Mouse (Mus musculus): ENCODE results near the gene Cldn1. TPM values are rescaled to one million over a fixed set of nuclear protein-coding genes. Genes with fewer than 3 reads are reported as not detected.
A peak's percentile ranks its signal among the peaks of the same experiment; 100 is the strongest.

Gene Cldn1
- polyA plus RNA-seq, 1 experiment from 2014 or later = 4.1 TPM

DNA sequence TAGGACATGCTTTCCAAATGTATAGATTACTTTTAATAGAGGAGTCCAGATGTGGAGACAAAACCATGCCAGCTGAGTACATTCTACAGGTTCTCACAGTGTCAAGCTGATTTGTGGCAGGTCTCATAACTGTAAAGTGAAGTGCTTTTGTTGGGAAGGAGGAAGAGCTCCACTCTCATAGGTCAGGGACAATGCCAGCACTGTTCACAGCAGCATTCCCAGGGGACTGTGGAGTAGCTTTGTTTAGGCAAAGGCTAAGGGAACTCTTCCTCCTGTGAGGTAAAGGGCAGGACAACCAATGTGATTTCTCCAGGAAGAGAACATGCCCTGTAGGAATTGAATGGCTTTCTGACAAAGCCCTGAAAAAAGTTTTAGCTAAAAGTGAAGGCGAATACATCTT lies 1.5 kb downstream of the Cldn1 start:
- Histone ChIP-seq H3K27me3 (ENCODE audit: control insufficient read depth, insufficient read depth, low read length) (no peaks in the 10 kb centered on the region), H3K9me3 (ENCODE audit: control insufficient read depth, low read length) (no peaks in the 10 kb centered on the region), H3K27ac (ENCODE audit: low read depth, low read length) (no peak overlapping the region), H3K4me2 (no peak overlapping the region), H3K4me1 (ENCODE audit: control insufficient read depth, insufficient read depth, low read length) (no peaks in the 10 kb centered on the region; the same call in 1 of the 2 replicates), H3K4me3 (ENCODE audit: low read depth, low read length) (no peak overlapping the region), H3K36me3 (ENCODE audit: control insufficient read depth, insufficient read depth, low read length) (no peaks in the 10 kb centered on the region), H3K9ac (ENCODE audit: low read length) (no peak overlapping the region)
- DNase-seq (ENCODE audit: low spot score, missing footprints) (peak; percentile 79), ATAC-seq (ENCODE audit: low FRiP score) (no peak)
- WGBS = 96% methylated on average over 1 of the region's 1 CpGs

DNA sequence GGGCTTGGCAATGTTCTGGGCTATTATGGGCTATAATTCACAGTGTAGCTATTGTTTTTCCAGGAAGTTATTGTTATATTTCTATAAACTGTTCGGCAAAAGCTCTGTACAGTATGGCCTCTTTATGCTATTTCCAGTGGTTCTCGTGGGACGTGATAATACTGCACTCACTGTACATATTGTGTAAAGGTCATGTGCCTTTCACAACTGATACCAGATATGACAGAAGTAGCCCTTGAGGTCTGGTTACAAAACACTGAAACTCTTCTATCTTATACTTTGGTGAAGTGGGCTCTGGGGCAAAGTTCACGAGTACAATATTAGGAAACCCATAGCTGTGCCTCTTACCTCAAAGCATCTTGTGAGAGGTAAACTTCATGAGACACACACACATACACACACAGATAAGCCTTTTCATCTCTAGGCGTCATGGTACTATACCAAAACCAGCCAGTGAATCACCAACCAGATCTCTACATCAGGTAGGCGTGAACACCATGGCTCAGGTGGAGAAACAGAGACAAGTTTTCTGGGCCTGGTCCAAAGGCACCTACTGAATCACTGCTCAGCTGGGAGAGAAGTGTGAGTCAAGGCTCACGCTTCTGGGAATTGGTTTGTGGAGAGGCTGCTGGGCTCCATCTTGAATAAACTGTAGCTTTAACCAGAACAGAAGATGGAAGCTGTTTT lies 2.5 kb downstream of the Cldn1 start:
- no peak overlapping the region for H3K27ac ChIP-seq (ENCODE audit: low read depth, low read length)
- WGBS = 89% methylated on average over 7 of the region's 7 CpGs
- no peak overlapping the region for H3K9ac ChIP-seq (ENCODE audit: low read length)
- no peaks in the 10 kb centered on the region; the same call in 1 of the 2 replicates for H3K4me1 ChIP-seq (ENCODE audit: control insufficient read depth, insufficient read depth, low read length)
- H3K36me3 ChIP-seq (ENCODE audit: control insufficient read depth, insufficient read depth, low read length) = no peaks in the 10 kb centered on the region
- DNase-seq (ENCODE audit: low spot score, missing footprints) (no peak), ATAC-seq (ENCODE audit: low FRiP score) (no peak)
- H3K27me3 ChIP-seq (ENCODE audit: control insufficient read depth, insufficient read depth, low read length) = no peaks in the 10 kb centered on the region
- no peak overlapping the region for H3K4me2 ChIP-seq
- no peak overlapping the region for H3K4me3 ChIP-seq (ENCODE audit: low read depth, low read length)
- H3K9me3 ChIP-seq (ENCODE audit: control insufficient read depth, low read length) = no peaks in the 10 kb centered on the region

DNA sequence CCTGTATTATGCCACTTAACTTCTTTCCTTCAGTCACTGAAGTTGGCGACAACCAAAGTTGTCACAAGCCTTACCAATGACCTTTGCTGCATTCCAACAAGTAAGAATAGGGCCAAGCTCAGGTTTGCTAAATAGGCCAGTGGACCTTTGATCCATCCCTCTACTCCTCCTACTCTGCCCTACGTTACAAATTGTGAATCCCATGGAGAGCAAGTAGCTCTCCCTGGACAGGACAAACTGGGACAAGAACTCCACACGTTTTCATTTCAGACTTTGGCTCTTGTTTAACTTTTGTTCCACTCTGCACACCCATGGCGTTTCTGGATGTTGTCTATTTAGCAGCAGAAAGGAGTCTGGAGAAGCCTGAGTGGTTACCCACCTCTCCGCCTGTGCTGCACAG lies 3.5 kb downstream of the Cldn1 start:
- Histone ChIP-seq H3K4me3 (ENCODE audit: low read depth, low read length) (no peak overlapping the region), H3K9me3 (ENCODE audit: control insufficient read depth, low read length) (no peaks in the 10 kb centered on the region), H3K9ac (ENCODE audit: low read length) (no peak overlapping the region), H3K4me1 (ENCODE audit: control insufficient read depth, insufficient read depth, low read length) (no peaks in the 10 kb centered on the region; the same call in 1 of the 2 replicates), H3K36me3 (ENCODE audit: control insufficient read depth, insufficient read depth, low read length) (no peaks in the 10 kb centered on the region), H3K27me3 (ENCODE audit: control insufficient read depth, insufficient read depth, low read length) (no peaks in the 10 kb centered on the region), H3K27ac (ENCODE audit: low read depth, low read length) (no peak overlapping the region), H3K4me2 (no peak overlapping the region)
- DNase-seq (ENCODE audit: low spot score, missing footprints) = no peak
- 78% methylated on average over 5 of the region's 5 CpGs for WGBS
- no peak for ATAC-seq (ENCODE audit: low FRiP score)

GRCm38 (mm10) chr16:26360694-26361093 lies 10.9 kb downstream of the Cldn1 start:
- H3K36me3 ChIP-seq (ENCODE audit: control insufficient read depth, insufficient read depth, low read length) = no peaks in the 10 kb centered on the region
- no peak overlapping the region for H3K27ac ChIP-seq (ENCODE audit: low read depth, low read length)
- H3K4me1 ChIP-seq (ENCODE audit: control insufficient read depth, insufficient read depth, low read length) = no peaks in the 10 kb centered on the region
- no peak overlapping the region for H3K4me2 ChIP-seq
- H3K27me3 ChIP-seq (ENCODE audit: control insufficient read depth, insufficient read depth, low read length) = no peaks in the 10 kb centered on the region
- H3K4me3 ChIP-seq (ENCODE audit: low read depth, low read length) = no peak overlapping the region
- no peak overlapping the region for H3K9ac ChIP-seq (ENCODE audit: low read length)
- WGBS = 45% methylated on average over 3 of the region's 3 CpGs
- no peaks in the 10 kb centered on the region for H3K9me3 ChIP-seq (ENCODE audit: control insufficient read depth, low read length)
- DNase-seq (ENCODE audit: low spot score, missing footprints) (no peak), ATAC-seq (ENCODE audit: low FRiP score) (no peak)

GRCm38 (mm10) chr16:26359619-26360018 lies 12.0 kb downstream of the Cldn1 start:
- Histone ChIP-seq H3K4me2 (no peak overlapping the region), H3K9me3 (ENCODE audit: control insufficient read depth, low read length) (no peaks in the 10 kb centered on the region), H3K9ac (ENCODE audit: low read length) (no peak overlapping the region), H3K27ac (ENCODE audit: low read depth, low read length) (no peak overlapping the region), H3K36me3 (ENCODE audit: control insufficient read depth, insufficient read depth, low read length) (no peaks in the 10 kb centered on the region), H3K27me3 (ENCODE audit: control insufficient read depth, insufficient read depth, low read length) (no peaks in the 10 kb centered on the region), H3K4me3 (ENCODE audit: low read depth, low read length) (no peak overlapping the region), H3K4me1 (ENCODE audit: control insufficient read depth, insufficient read depth, low read length) (no peaks in the 10 kb centered on the region)
- 84% methylated on average over 4 of the region's 4 CpGs for WGBS
- no peak for ATAC-seq (ENCODE audit: low FRiP score)
- DNase-seq (ENCODE audit: low spot score, missing footprints) = no peak

DNA sequence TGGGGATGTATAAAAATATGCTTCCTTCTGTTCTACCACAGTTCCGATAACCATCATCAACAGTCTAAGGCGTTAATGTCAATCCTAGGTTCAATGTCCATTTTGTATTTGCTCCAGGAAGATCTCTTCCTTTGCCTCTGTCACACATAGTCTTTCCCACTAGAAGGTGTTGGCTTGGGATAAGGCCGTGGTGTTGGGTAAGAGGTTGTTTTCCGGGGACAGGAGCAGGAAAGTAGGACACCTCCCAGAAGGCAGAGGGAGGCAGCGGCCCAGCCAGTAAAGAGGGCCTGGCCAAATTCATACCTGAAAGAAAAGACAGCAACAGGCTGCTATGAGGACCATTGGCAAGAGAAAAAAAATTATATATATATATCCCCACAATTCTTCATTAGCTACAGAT lies 12.7 kb downstream of the Cldn1 start:
- Histone ChIP-seq H3K4me1 (ENCODE audit: control insufficient read depth, insufficient read depth, low read length) (no peaks in the 10 kb centered on the region), H3K9ac (ENCODE audit: low read length) (no peak overlapping the region), H3K27me3 (ENCODE audit: control insufficient read depth, insufficient read depth, low read length) (no peaks in the 10 kb centered on the region), H3K4me3 (ENCODE audit: low read depth, low read length) (no peak overlapping the region), H3K27ac (ENCODE audit: low read depth, low read length) (no peak overlapping the region), H3K4me2 (no peak overlapping the region), H3K9me3 (ENCODE audit: control insufficient read depth, low read length) (no peaks in the 10 kb centered on the region), H3K36me3 (ENCODE audit: control insufficient read depth, insufficient read depth, low read length) (no peaks in the 10 kb centered on the region)
- ATAC-seq (ENCODE audit: low FRiP score) (no peak), DNase-seq (ENCODE audit: low spot score, missing footprints) (no peak)
- 93% methylated on average over 5 of the region's 5 CpGs for WGBS

DNA sequence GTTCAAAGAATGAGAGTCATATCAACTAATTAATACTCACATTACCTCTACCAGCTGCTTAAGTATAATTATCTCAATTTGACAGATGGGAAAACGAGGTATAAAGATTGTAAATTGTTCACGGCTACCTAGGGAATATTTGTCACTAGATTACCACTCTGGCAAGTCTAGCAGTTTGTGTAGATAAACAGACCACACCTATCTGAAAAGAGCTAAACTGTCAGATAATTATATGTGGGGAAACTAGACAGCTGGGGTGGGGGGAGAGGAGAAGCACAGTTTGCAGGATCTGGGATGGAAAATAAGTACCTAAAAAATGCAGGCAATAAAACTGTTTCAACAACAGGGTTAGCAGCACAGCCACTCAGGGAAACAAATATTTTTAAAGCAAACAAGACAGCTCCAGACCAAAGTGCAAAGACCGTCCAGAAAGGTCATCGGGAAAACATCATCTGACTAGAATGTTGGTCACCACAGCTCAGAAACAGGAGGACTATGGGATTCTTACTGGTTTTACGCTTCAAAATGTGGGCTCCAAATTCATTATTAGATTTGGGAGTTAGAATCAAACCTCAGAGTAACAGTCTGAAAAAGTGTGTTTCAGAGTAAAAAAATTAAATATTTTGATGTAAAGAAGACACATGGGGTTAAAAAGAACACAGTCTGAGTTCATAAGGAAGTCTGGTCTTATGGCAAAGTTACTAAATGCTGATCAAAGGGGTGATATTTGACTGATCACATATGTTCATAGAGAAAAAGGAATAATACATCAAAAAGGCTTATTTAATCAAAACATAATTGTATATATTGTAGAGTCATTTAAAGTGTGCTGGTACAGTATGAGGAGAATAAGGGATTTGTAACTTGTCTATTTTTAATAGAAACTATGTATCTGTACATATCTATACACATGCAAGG lies 13.5 kb downstream of the Cldn1 start:
- Histone ChIP-seq H3K9me3 (ENCODE audit: control insufficient read depth, low read length) (no peaks in the 10 kb centered on the region), H3K36me3 (ENCODE audit: control insufficient read depth, insufficient read depth, low read length) (no peaks in the 10 kb centered on the region), H3K4me3 (ENCODE audit: low read depth, low read length) (no peak overlapping the region), H3K4me1 (ENCODE audit: control insufficient read depth, insufficient read depth, low read length) (no peaks in the 10 kb centered on the region), H3K27ac (ENCODE audit: low read depth, low read length) (no peak overlapping the region), H3K9ac (ENCODE audit: low read length) (no peak overlapping the region), H3K27me3 (ENCODE audit: control insufficient read depth, insufficient read depth, low read length) (no peaks in the 10 kb centered on the region), H3K4me2 (no peak overlapping the region)
- no peak for DNase-seq (ENCODE audit: low spot score, missing footprints)
- no peak for ATAC-seq (ENCODE audit: low FRiP score)
- 83% methylated on average over 5 of the region's 5 CpGs for WGBS

- 88% methylated on average over 1 of the region's 1 CpGs for whole genome bisulfite sequencing
- Histone ChIP-seq H3K27me3 (ENCODE audit: control insufficient read depth, insufficient read depth, low read length) (no peaks in the 10 kb centered on the region), H3K36me3 (ENCODE audit: control insufficient read depth, insufficient read depth, low read length) (no peaks in the 10 kb centered on the region), H3K4me2 (no peak overlapping the region), H3K9me3 (ENCODE audit: control insufficient read depth, low read length) (no peaks in the 10 kb centered on the region), H3K27ac (ENCODE audit: low read depth, low read length) (no peak overlapping the region), H3K9ac (ENCODE audit: low read length) (no peak overlapping the region), H3K4me1 (ENCODE audit: control insufficient read depth, insufficient read depth, low read length) (no peaks in the 10 kb centered on the region), H3K4me3 (ENCODE audit: low read depth, low read length) (no peak overlapping the region)
- DNase-seq (ENCODE audit: low spot score, missing footprints) = no peak
- no peak for ATAC-seq (ENCODE audit: low FRiP score)
Measured at GRCm38 (mm10) chr16:26355513-26355912, 16.1 kb downstream of the Cldn1 start.

GRCm38 (mm10) chr16:26350786-26351185 lies 20.9 kb downstream of the Cldn1 start:
- no peaks in the 10 kb centered on the region for H3K9me3 ChIP-seq (ENCODE audit: control insufficient read depth, low read length)
- ATAC-seq (ENCODE audit: low FRiP score) = no peak

More at GRCm38 (mm10) chr16:26350786-26351185, 20.9 kb downstream of the Cldn1 start:
- H3K4me3 ChIP-seq (ENCODE audit: low read depth, low read length) = no peak overlapping the region
- DNase-seq (ENCODE audit: low spot score, missing footprints) = no peak
- no peaks in the 10 kb centered on the region for H3K4me1 ChIP-seq (ENCODE audit: control insufficient read depth, insufficient read depth, low read length)
- H3K27ac ChIP-seq (ENCODE audit: low read depth, low read length) = no peak overlapping the region
- WGBS = 89% methylated on average over 4 of the region's 4 CpGs
- no peaks in the 10 kb centered on the region for H3K27me3 ChIP-seq (ENCODE audit: control insufficient read depth, insufficient read depth, low read length)
- no peak overlapping the region for H3K4me2 ChIP-seq
- no peak overlapping the region for H3K9ac ChIP-seq (ENCODE audit: low read length)
- no peaks in the 10 kb centered on the region for H3K36me3 ChIP-seq (ENCODE audit: control insufficient read depth, insufficient read depth, low read length)

Measured in midbrain, embryonic 11.5 days (tissue).